Mouse (Mus musculus) cortical plate, adult 2 months (tissue): ENCODE data around the gene Osbpl5. TPM values are rescaled to one million over a fixed set of nuclear protein-coding genes. Genes with fewer than 3 reads are reported as not detected.
A peak's percentile ranks its signal among the peaks of the same experiment; 100 is the strongest.

Source experiments
- H3K27ac ChIP-seq: fragments of 200-500 bp; 2 replicates; pipeline ENCODE4 v1.5.1; 2012; ENCODE audit warnings: low read length, control low read depth, inconsistent platforms; ENCODE audit not compliant: insufficient read depth
- H3K4me1 ChIP-seq: fragments of 200-500 bp; 2 replicates; pipeline ENCODE4 v1.6.1; 2011; ENCODE audit warnings: low read length; ENCODE audit not compliant: control insufficient read depth, insufficient read depth
- H3K4me3 ChIP-seq: fragments of 200-500 bp; 2 replicates; pipeline ENCODE4 v1.5.1; 2011; ENCODE audit warnings: mild to moderate bottlenecking, low read length, control low read depth; ENCODE audit not compliant: insufficient read depth
- CTCF ChIP-seq: fragments of 200-500 bp; IDR thresholded peaks from 2 replicates; pipeline ENCODE4 v1.5.1; 2011; ENCODE audit warnings: mild to moderate bottlenecking, control low read depth, low read length; ENCODE audit not compliant: insufficient read depth; ENCODE audit errors: extremely low read depth
- POLR2A ChIP-seq: fragments of 200-500 bp; IDR thresholded peaks from 2 replicates; pipeline ENCODE4 v1.6.1; 2011; ENCODE audit warnings: mild to moderate bottlenecking, low read length, control low read depth; ENCODE audit not compliant: insufficient read depth; ENCODE audit errors: extremely low read depth
- polyA plus RNA-seq: library from polyadenylated mRNA; depleted of rRNA; stranded (reverse); fragments of >200 nt; gene quantifications from 2 replicates; pipeline ENCODE4 v1.2.3, GENCODE M21; 2012

Osbpl5 gene
- polyA plus RNA-seq, 1 experiment, result 37.4 TPM

GRCm38 (mm10) chr7:143739511-143740461 lies 17.0 kb downstream of the Osbpl5 start:
- TF ChIP-seq POLR2A (peak; percentile 54; the same call in 1 of the 2 replicates), CTCF (no peak)
- Histone ChIP-seq H3K27ac (peak overlapping the region; percentile 2; the same call in 1 of the 2 replicates), H3K4me1 (peaks cover 2% of the 10 kb centered on the region; the same call in 1 of the 2 replicates), H3K4me3 (peak overlapping the region; percentile 69)

GRCm38 (mm10) chr7:143738601-143739006 lies 18.2 kb downstream of the Osbpl5 start:
- Histone ChIP-seq H3K27ac (no peak overlapping the region), H3K4me1 (peaks cover 5% of the 10 kb centered on the region), H3K4me3 (peak overlapping the region; percentile 69)
- TF ChIP-seq CTCF, result no peak

DNA sequence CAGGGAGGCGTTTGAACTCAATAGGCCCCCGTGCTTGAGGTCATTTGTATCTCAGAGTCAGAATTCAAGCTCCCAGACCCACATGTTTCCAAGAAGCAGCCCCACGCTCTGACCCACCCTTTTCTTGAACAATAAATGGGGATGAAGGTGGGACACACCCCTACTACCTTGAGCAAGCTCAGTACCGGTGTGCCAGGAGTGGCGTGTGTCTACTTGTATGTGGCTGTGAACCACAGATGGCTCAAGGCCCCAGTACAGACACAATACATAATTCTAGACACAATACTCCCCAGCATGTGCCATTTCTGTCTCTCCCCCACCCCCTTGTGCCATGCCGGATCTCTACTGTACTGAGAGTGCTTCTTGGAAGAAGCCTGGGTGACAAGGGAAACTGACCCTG lies 18.6 kb downstream of the Osbpl5 start:
- Histone ChIP-seq H3K4me1 (peaks cover 8% of the 10 kb centered on the region), H3K27ac (no peak overlapping the region), H3K4me3 (peak overlapping the region; percentile 69; the same call in 1 of the 2 replicates)
- TF ChIP-seq POLR2A (no peak), CTCF (no peak)

DNA sequence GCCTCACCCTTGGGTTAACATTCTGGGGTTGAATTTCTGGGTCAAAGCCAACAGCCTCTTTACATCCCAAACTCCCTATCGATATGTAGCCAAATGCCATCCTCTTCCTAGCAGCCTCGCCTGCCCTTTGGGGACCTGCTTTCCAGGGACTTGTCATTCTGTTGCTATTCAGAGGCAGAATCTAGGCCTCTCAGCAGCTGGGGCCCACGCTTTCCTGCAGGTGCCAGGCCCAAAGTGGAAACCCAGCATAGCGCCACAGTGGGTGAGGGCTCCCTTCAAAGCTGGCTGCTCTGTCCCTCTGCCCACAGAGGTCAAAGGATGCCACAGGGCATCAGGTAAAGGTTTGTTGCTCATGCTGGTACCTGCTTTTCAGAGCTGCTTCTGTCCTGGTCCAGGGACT lies 23.0 kb downstream of the Osbpl5 start:
- peaks cover 7% of the 10 kb centered on the region for H3K4me1 ChIP-seq
- TF ChIP-seq CTCF (no peak), POLR2A (no peak)
- H3K27ac ChIP-seq, result no peak overlapping the region
- no peak overlapping the region for H3K4me3 ChIP-seq

- Histone ChIP-seq H3K27ac (no peak overlapping the region), H3K4me1 (peaks cover 7% of the 10 kb centered on the region), H3K4me3 (no peak overlapping the region)
- TF ChIP-seq POLR2A, result no peak
- TF ChIP-seq CTCF, result no peak
Observed at GRCm38 (mm10) chr7:143729886-143730285, 26.9 kb downstream of the Osbpl5 start.

DNA sequence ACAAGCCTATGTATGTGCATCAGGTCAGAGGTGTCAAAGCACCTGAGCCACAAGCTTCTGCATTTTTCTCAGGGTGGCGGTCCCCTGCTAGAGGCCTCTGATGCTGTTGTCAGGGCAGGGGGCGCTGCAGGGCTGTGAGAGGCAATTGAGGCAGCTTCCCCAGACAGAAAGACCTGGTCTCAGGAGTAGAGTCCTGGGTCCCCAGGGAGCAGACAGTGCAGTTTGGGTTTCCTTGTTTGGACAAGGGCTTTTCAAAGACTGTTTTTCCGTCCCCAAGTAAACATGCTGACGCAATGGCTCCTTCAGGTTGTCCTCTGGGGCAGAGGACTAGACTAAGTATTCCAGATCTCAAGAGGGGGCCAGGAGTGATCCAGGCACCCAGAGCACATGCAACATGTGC lies 30.4 kb downstream of the Osbpl5 start:
- Histone ChIP-seq H3K4me3 (no peak overlapping the region), H3K27ac (no peak overlapping the region), H3K4me1 (no peaks in the 10 kb centered on the region; the same call in 1 of the 2 replicates)
- no peak for TF ChIP-seq CTCF
- TF ChIP-seq POLR2A, result no peak

DNA sequence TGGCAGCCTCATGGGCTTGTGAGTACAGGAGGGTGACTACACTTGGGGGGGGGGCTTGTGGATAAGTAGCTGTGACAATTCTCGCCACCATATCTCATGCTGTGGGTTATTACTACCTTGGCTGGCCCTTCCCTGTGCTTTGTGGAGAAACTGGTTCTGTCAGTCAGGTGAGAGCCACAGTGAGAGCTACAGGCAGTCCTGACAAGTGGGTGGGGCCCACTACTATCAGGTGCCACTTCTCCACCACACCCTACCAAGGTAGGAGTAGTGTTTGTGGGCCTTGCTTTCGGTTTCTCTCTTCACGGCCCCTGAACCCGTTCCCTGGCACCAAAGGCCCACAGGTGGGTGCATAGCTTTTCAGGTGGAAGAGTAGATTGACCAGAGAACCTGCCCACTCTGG lies 32.9 kb downstream of the Osbpl5 start:
- H3K27ac ChIP-seq, result no peak overlapping the region
- H3K4me3 ChIP-seq, result no peak overlapping the region
- TF ChIP-seq CTCF (no peak), POLR2A (no peak)
- no peaks in the 10 kb centered on the region; the same call in 1 of the 2 replicates for H3K4me1 ChIP-seq

GRCm38 (mm10) chr7:143722646-143723045 lies 34.1 kb downstream of the Osbpl5 start:
- Histone ChIP-seq H3K4me3 (no peak overlapping the region), H3K4me1 (no peaks in the 10 kb centered on the region; the same call in 1 of the 2 replicates), H3K27ac (no peak overlapping the region)
- no peak for TF ChIP-seq CTCF
- TF ChIP-seq POLR2A, result no peak

DNA sequence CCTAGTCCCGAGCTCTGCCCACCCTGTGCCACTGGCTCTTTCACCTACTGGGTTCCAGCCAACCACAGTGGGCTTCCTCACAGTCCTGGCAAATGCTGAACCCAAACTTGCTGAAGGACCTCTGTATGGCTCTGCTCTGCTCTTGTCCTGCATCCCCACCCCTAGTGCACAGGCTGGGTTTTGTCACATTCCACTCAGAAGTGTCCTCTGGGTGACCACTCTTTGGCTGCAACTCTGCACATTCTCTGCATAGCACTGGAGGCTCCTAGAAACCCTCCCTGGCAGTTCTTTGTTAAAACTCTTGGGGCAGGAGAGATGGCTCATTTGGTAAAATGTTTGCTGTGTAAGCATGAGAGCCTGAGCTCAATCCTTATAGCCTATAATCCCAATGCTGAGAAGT lies 39.0 kb downstream of the Osbpl5 start:
- no peak overlapping the region for H3K27ac ChIP-seq

GRCm38 (mm10) chr7:143713421-143713820 lies 43.4 kb downstream of the Osbpl5 start:
- no peak for TF ChIP-seq CTCF
- no peak for TF ChIP-seq POLR2A
- no peaks in the 10 kb centered on the region for H3K4me1 ChIP-seq
- H3K27ac ChIP-seq, result no peak overlapping the region

More for the DNA sequence above, 39.0 kb downstream of the Osbpl5 start:
- no peak for TF ChIP-seq POLR2A
- TF ChIP-seq CTCF, result no peak
- Histone ChIP-seq H3K4me3 (no peak overlapping the region), H3K4me1 (no peaks in the 10 kb centered on the region)

More at GRCm38 (mm10) chr7:143713421-143713820, 43.4 kb downstream of the Osbpl5 start:
- H3K4me3 ChIP-seq, result no peak overlapping the region
